Mouse (Mus musculus) lung, postnatal 0 days (tissue): ENCODE data around the gene Lbhd2.

ENCODE experiments used
- CTCF ChIP-seq: IDR thresholded peaks from 2 replicates; pipeline ENCODE4 v1.5.1; 2016; ENCODE audit warnings: antibody characterized with exemption, mild to moderate bottlenecking
- EP300 ChIP-seq: IDR thresholded peaks from 2 replicates; pipeline ENCODE4 v1.6.1; 2016; ENCODE audit warnings: antibody characterized with exemption, mild to moderate bottlenecking, control low read depth

GRCm38 (mm10) chr12:111442309-111443010, 35.9 kb downstream of the Lbhd2 start, which contains the start of gene Tnfaip2:
- TF ChIP-seq CTCF (no peak), EP300 (no peak)
